Mouse (Mus musculus) liver, postnatal 0 days (tissue): ENCODE data around the gene Chrng.

Source experiments
- CTCF ChIP-seq: sonication (generic); IDR thresholded peaks from 2 replicates; pipeline ENCODE4 v1.5.1; 2016; ENCODE audit warnings: antibody characterized with exemption, low read depth
- EP300 ChIP-seq: IDR thresholded peaks from 2 replicates; pipeline ENCODE4 v1.6.1; 2016; ENCODE audit warnings: antibody characterized with exemption, low read depth, mild to moderate bottlenecking

- TF ChIP-seq CTCF = no peak
- TF ChIP-seq EP300 = no peak
These were observed 23.6 kb upstream of the Chrng start for GRCm38 (mm10) chr1:87180896-87181295.
